Comparison of ENCODE assay signal across 14 mouse cellular contexts in genomic region chr5:114666659-114667058, GRCm38 (mm10). TPM values are rescaled to one million over a fixed set of nuclear protein-coding genes. Genes with fewer than 3 reads are reported as not detected.
DNase-seq lines count a peak whose midpoint lies in the region; ATAC-seq and TF ChIP-seq lines count a peak whose summit lies in the region.
"Had no signal": no experiment of that assay in that cellular context is flagged by ENCODE, and none has a peak within 500 bp of the region (broad histone marks: within the 10 kb centered on the region; RNA-seq: fewer than 3 reads in every experiment).

No protein-coding gene starts in this region.

- no peak for DNase-seq in heart, embryonic 10.5 days (ENCODE audit: low spot score)
- DNase-seq in layer of hippocampus, adult 2 months (ENCODE audit: low spot score in 2 of 2): no peak
- no peak for DNase-seq in layer of hippocampus, adult 11-12 months (ENCODE audit: low spot score)
- no peak for DNase-seq in thymus, postnatal 10 days (ENCODE audit: low spot score in 2 of 2)
- no peak for DNase-seq in thymus, postnatal 36 days
- DNase-seq: adrenal gland, postnatal 25 days; cerebellum, adult 2 months; lung, embryonic 14.5 days had no signal

- H3K79me2 ChIP-seq in myocyte (ENCODE audit: control insufficient read depth, insufficient read depth): no peaks in the 10 kb centered on the region

- H3K4me1 ChIP-seq in heart, embryonic 11.5 days (ENCODE audit: control insufficient read depth, insufficient read depth, low read length): no peaks in the 10 kb centered on the region
- H3K4me1 ChIP-seq in heart, embryonic 10.5 days: peaks cover 7% of the 10 kb centered on the region; the same call in 1 of the 2 replicates
- H3K4me1 ChIP-seq in bone marrow macrophage, adult 2 months (ENCODE audit: control insufficient read depth, insufficient read depth, low read length): peaks cover 6% of the 10 kb centered on the region

- H3ac ChIP-seq in myocyte (ENCODE audit: control insufficient read depth, insufficient read length): no peak overlapping the region

- peak overlapping the region; percentile 66; the same call in 1 of the 2 replicates for H3K4me2 ChIP-seq in heart, embryonic 11.5 days
- H3K4me2 ChIP-seq in myocyte (ENCODE audit: low read depth): no peak overlapping the region

- no peaks in the 10 kb centered on the region for H3K36me3 ChIP-seq in heart, embryonic 11.5 days (ENCODE audit: control insufficient read depth, insufficient read depth, low read length)
- 0 out of 2 replicates have a peak, but pooled peaks cover 4% of the 10 kb centered on the region for H3K36me3 ChIP-seq in heart, embryonic 10.5 days
- H3K36me3 ChIP-seq in myocyte (ENCODE audit: control insufficient read depth, insufficient read depth): no peaks in the 10 kb centered on the region
- H3K36me3 ChIP-seq: forebrain, embryonic 15.5 days had no signal

- H3K27ac ChIP-seq in heart, embryonic 11.5 days (ENCODE audit: low read depth, low read length): no peak overlapping the region
- H3K27ac ChIP-seq in heart, embryonic 10.5 days: no peak overlapping the region
- H3K27ac ChIP-seq in layer of hippocampus, adult 2 months: peak overlapping the region; percentile 77; the same call in 1 of the 2 replicates
- H3K27ac ChIP-seq in bone marrow macrophage, adult 2 months (ENCODE audit: insufficient read depth, low read depth, low read length): peak overlapping the region; percentile 65; the same call in 1 of the 2 replicates
- H3K27ac ChIP-seq: embryonic facial prominence, embryonic 10.5 days; forebrain, embryonic 15.5 days had no signal

- TF ChIP-seq CTCF in layer of hippocampus, adult 2 months (conservative IDR thresholded peaks at IDR 0.05): no peak
- TF ChIP-seq CTCF in bone marrow macrophage, adult 2 months (IDR thresholded peaks at IDR 0.05; ENCODE audit: low read depth, low read length): no peak

- no peaks in the 10 kb centered on the region for H3K9me3 ChIP-seq in heart, embryonic 11.5 days (replicated peaks; ENCODE audit: control insufficient read depth, low read length)
- H3K9me3 ChIP-seq in heart, embryonic 10.5 days: no peaks in the 10 kb centered on the region
- H3K9me3 ChIP-seq: embryonic facial prominence, embryonic 10.5 days; forebrain, embryonic 15.5 days had no signal

- TF ChIP-seq POLR2A in bone marrow macrophage, adult 2 months (IDR thresholded peaks at IDR 0.05; ENCODE audit: borderline replicate concordance, low read depth, low read length): no peak
- no peak for TF ChIP-seq POLR2A in myocyte (IDR thresholded peaks at IDR 0.05; ENCODE audit: insufficient read length, low read depth)

- H3K27me3 ChIP-seq in heart, embryonic 11.5 days (ENCODE audit: control insufficient read depth, insufficient read depth, low read length): 0 out of 2 replicates have a peak, but pooled peaks cover 2% of the 10 kb centered on the region
- peaks cover 19% of the 10 kb centered on the region; the same call in 1 of the 2 replicates for H3K27me3 ChIP-seq in heart, embryonic 10.5 days (ENCODE audit: insufficient read depth, poor library complexity, severe bottlenecking)
- no peaks in the 10 kb centered on the region for H3K27me3 ChIP-seq in myocyte (ENCODE audit: control insufficient read depth, insufficient read depth, insufficient read length)
- H3K27me3 ChIP-seq: forebrain, embryonic 15.5 days; Patski had no signal

- no peak for ATAC-seq in heart, embryonic 11.5 days (replicated peaks; ENCODE audit: insufficient number of reproducible peaks, low FRiP score, low TSS enrichment)

- H3K9ac ChIP-seq in heart, embryonic 11.5 days (ENCODE audit: low read depth, low read length): no peak overlapping the region
- H3K9ac ChIP-seq: forebrain, embryonic 15.5 days; lung, embryonic 14.5 days had no signal

- 58% methylated on average over 1 of the region's 1 CpGs for WGBS in heart, embryonic 11.5 days (ENCODE audit: insufficient replicate concordance)
- WGBS in heart, embryonic 10.5 days: 65% methylated on average over 1 of the region's 1 CpGs

- H3K4me3 ChIP-seq in heart, embryonic 11.5 days (ENCODE audit: low read depth, low read length): no peak overlapping the region
- no peak overlapping the region for H3K4me3 ChIP-seq in heart, embryonic 10.5 days
- no peak overlapping the region for H3K4me3 ChIP-seq in layer of hippocampus, adult 2 months
- H3K4me3 ChIP-seq in bone marrow macrophage, adult 2 months (ENCODE audit: insufficient read depth, low read length): no peak overlapping the region
- H3K4me3 ChIP-seq in myocyte: peak overlapping the region; percentile 17

TF ChIP-seq in myocyte, 11 proteins besides CTCF, POLR2A, EP300 and RAD21:
- TF ChIP-seq USF1 (IDR thresholded peaks at IDR 0.05; ENCODE audit: low read depth) (no peak), TCF3 (IDR thresholded peaks at IDR 0.05; ENCODE audit: insufficient read length, low read depth) (no peak), POLR2AphosphoS2 (IDR thresholded peaks at IDR 0.05; ENCODE audit: insufficient read length, low read depth) (no peak), MYOG (IDR thresholded peaks at IDR 0.05; ENCODE audit: control insufficient read depth in 1 of 3, insufficient read depth in 1 of 3, insufficient read length in 2 of 3, low read depth in 2 of 3) (no peak), MYOD1 (IDR thresholded peaks at IDR 0.05; ENCODE audit: control insufficient read depth in 1 of 3, insufficient read length in 2 of 3, low read depth in 2 of 3) (no peak), TCF12 (IDR thresholded peaks at IDR 0.05; ENCODE audit: insufficient read depth, poor library complexity, severe bottlenecking) (no peak), REST (IDR thresholded peaks at IDR 0.05; ENCODE audit: insufficient read depth, insufficient read length) (no peak), CEBPB (IDR thresholded peaks at IDR 0.05; ENCODE audit: insufficient read depth, poor library complexity, severe bottlenecking) (no peak), SRF (IDR thresholded peaks at IDR 0.05; ENCODE audit: control insufficient read depth, insufficient read length, low read depth) (no peak), E2F4 (IDR thresholded peaks at IDR 0.05; ENCODE audit: insufficient read depth) (no peak), MAX (IDR thresholded peaks at IDR 0.05; ENCODE audit: low read depth) (no peak)
TF ChIP-seq in myocyte: peak in this region for 0.

RNA-seq across cellular contexts. Expression of gene Trpv4, which starts 8.4 kb away (rescaled TPM):
- polyA plus RNA-seq in heart, embryonic 11.5 days (2014; fragmentation: Nextera tagmentation; extraction: Ambion mirVana): 0.87 and 0.97 TPM in 2 replicates
- polyA plus RNA-seq in heart, embryonic 10.5 days (2016; fragmentation: Nextera tagmentation; extraction: Ambion mirVana): 1.1 TPM in 2 replicates
- total RNA-seq in layer of hippocampus, adult 2 months (2021): 1 to 10 TPM; 2.0 to 2.3 TPM
- polyA plus RNA-seq in bone marrow macrophage, adult 2 months (2012; ENCODE audit: insufficient read depth, insufficient read length, missing spikeins): 27.4 and 31.8 TPM in 2 replicates
- polyA plus RNA-seq in myocyte (2012; fragmentation: generic; extraction: Trizol): 0.12 TPM

RNA-seq across cellular contexts. Expression of gene Gltp, which starts 24.1 kb away (rescaled TPM):
- 55.7 and 57.1 TPM in 2 replicates for polyA plus RNA-seq in heart, embryonic 11.5 days (2014; fragmentation: Nextera tagmentation; extraction: Ambion mirVana)
- 65.8 and 71.8 TPM in 2 replicates for polyA plus RNA-seq in heart, embryonic 10.5 days (2016; fragmentation: Nextera tagmentation; extraction: Ambion mirVana)
- total RNA-seq in layer of hippocampus, adult 2 months (2021): 10 to 100 TPM; 23.6 to 27.3 TPM
- polyA plus RNA-seq in bone marrow macrophage, adult 2 months (2012; ENCODE audit: insufficient read depth, insufficient read length, missing spikeins): 336 and 371 TPM in 2 replicates
- polyA plus RNA-seq in myocyte (2012; fragmentation: generic; extraction: Trizol): 45.2 TPM

RNA-seq across cellular contexts. Expression of gene Tchp, which starts 40.9 kb away (rescaled TPM):
- polyA plus RNA-seq in heart, embryonic 11.5 days (2014; fragmentation: Nextera tagmentation; extraction: Ambion mirVana): 8.0 and 8.3 TPM in 2 replicates
- 8.8 and 11.4 TPM in 2 replicates for polyA plus RNA-seq in heart, embryonic 10.5 days (2016; fragmentation: Nextera tagmentation; extraction: Ambion mirVana)
- 10 to 100 TPM; 12.7 to 19.3 TPM for total RNA-seq in layer of hippocampus, adult 2 months (2021)
- polyA plus RNA-seq in bone marrow macrophage, adult 2 months (2012; ENCODE audit: insufficient read depth, insufficient read length, missing spikeins): 13.1 and 13.7 TPM in 2 replicates
- 9.3 TPM for polyA plus RNA-seq in myocyte (2012; fragmentation: generic; extraction: Trizol)

Comparison
In these comparisons a context has a peak if more than half of its experiments do, and no peak if none do; other contexts are left out.
1. H3K27ac ChIP-seq: peak in layer of hippocampus, adult 2 months (single experiment) and bone marrow macrophage, adult 2 months (single experiment); none in heart, embryonic 11.5 days (single experiment) and heart, embryonic 10.5 days (single experiment).
2. RNA of gene Trpv4, which starts 8.4 kb away (polyA plus RNA-seq): 27.4 to 31.8 TPM in bone marrow macrophage, adult 2 months; 1.1 TPM in heart, embryonic 10.5 days, 0.87 to 0.97 TPM in heart, embryonic 11.5 days and 0.12 TPM in myocyte (single experiment); every median in the first group is over 10 times any median in the second.